Mouse (Mus musculus): ENCODE measurements around the gene Myom1. TPM values are rescaled to one million over a fixed set of nuclear protein-coding genes. Genes with fewer than 3 reads are reported as not detected.

Myom1 gene
- polyA plus RNA-seq, 1 experiment from 2014 or later: 4.7 TPM

- 92% methylated on average over 8 of the region's 8 CpGs for WGBS
- no peaks in the 10 kb centered on the region for H3K27me3 ChIP-seq (ENCODE audit: control insufficient read depth, insufficient read depth, low read length)
These were observed 46.9 kb downstream of the Myom1 start for GRCm38 (mm10) chr17:71049292-71049691.

GRCm38 (mm10) chr17:71053134-71053708, 50.8 kb downstream of the Myom1 start:
- H3K4me2 ChIP-seq (ENCODE audit: low read depth): no peak overlapping the region
- ATAC-seq (ENCODE audit: insufficient read depth, low FRiP score, low TSS enrichment): no peak
- whole genome bisulfite sequencing: 86% methylated on average over 6 of the region's 6 CpGs

More at GRCm38 (mm10) chr17:71049292-71049691, 46.9 kb downstream of the Myom1 start:
- H3K4me1 ChIP-seq (ENCODE audit: control insufficient read depth, insufficient read depth, low read length): no peaks in the 10 kb centered on the region
- no peak overlapping the region for H3K9ac ChIP-seq (ENCODE audit: low read length)
- no peak overlapping the region for H3K27ac ChIP-seq (ENCODE audit: low read depth, low read length)
- H3K4me2 ChIP-seq (ENCODE audit: low read depth): no peak overlapping the region
- no peak for ATAC-seq (ENCODE audit: insufficient read depth, low FRiP score, low TSS enrichment)
- no peaks in the 10 kb centered on the region for H3K9me3 ChIP-seq (ENCODE audit: control insufficient read depth, low read length)
- no peak for DNase-seq (ENCODE audit: low spot score)
- H3K4me3 ChIP-seq (ENCODE audit: low read depth, low read length): no peak overlapping the region
- H3K36me3 ChIP-seq (ENCODE audit: control insufficient read depth, insufficient read depth, low read length): no peaks in the 10 kb centered on the region

GRCm38 (mm10) chr17:71055203-71055894, 52.9 kb downstream of the Myom1 start:
- Histone ChIP-seq H3K4me1 (ENCODE audit: control insufficient read depth, insufficient read depth, low read length) (0 out of 2 replicates have a peak, but pooled peaks cover 2% of the 10 kb centered on the region), H3K36me3 (ENCODE audit: control insufficient read depth, insufficient read depth, low read length) (no peaks in the 10 kb centered on the region), H3K27me3 (ENCODE audit: control insufficient read depth, insufficient read depth, low read length) (no peaks in the 10 kb centered on the region), H3K9me3 (ENCODE audit: control insufficient read depth, low read length) (no peaks in the 10 kb centered on the region), H3K4me3 (ENCODE audit: low read depth, low read length) (no peak overlapping the region), H3K4me2 (ENCODE audit: low read depth) (no peak overlapping the region), H3K27ac (ENCODE audit: low read depth, low read length) (no peak overlapping the region), H3K9ac (ENCODE audit: low read length) (no peak overlapping the region)
- DNase-seq (ENCODE audit: low spot score) (no peak), ATAC-seq (ENCODE audit: insufficient read depth, low FRiP score, low TSS enrichment) (no peak)
- 87% methylated on average over 8 of the region's 8 CpGs for WGBS

More at GRCm38 (mm10) chr17:71053134-71053708, 50.8 kb downstream of the Myom1 start:
- Histone ChIP-seq H3K36me3 (ENCODE audit: control insufficient read depth, insufficient read depth, low read length) (no peaks in the 10 kb centered on the region), H3K27ac (ENCODE audit: low read depth, low read length) (no peak overlapping the region), H3K9ac (ENCODE audit: low read length) (no peak overlapping the region), H3K4me3 (ENCODE audit: low read depth, low read length) (no peak overlapping the region), H3K27me3 (ENCODE audit: control insufficient read depth, insufficient read depth, low read length) (no peaks in the 10 kb centered on the region), H3K4me1 (ENCODE audit: control insufficient read depth, insufficient read depth, low read length) (0 out of 2 replicates have a peak, but pooled peaks cover 2% of the 10 kb centered on the region), H3K9me3 (ENCODE audit: control insufficient read depth, low read length) (no peaks in the 10 kb centered on the region)
- no peak for DNase-seq (ENCODE audit: low spot score)

GRCm38 (mm10) chr17:71056405-71056804, 54.0 kb downstream of the Myom1 start:
- no peak for ATAC-seq (ENCODE audit: insufficient read depth, low FRiP score, low TSS enrichment)

GRCm38 (mm10) chr17:71057758-71058157, 55.3 kb downstream of the Myom1 start:
- no peak for ATAC-seq (ENCODE audit: insufficient read depth, low FRiP score, low TSS enrichment)
- H3K4me2 ChIP-seq (ENCODE audit: low read depth): no peak overlapping the region
- WGBS: 74% methylated on average over 3 of the region's 3 CpGs

More at GRCm38 (mm10) chr17:71056405-71056804, 54.0 kb downstream of the Myom1 start:
- Histone ChIP-seq H3K9ac (ENCODE audit: low read length) (no peak overlapping the region), H3K4me3 (ENCODE audit: low read depth, low read length) (no peak overlapping the region), H3K4me1 (ENCODE audit: control insufficient read depth, insufficient read depth, low read length) (0 out of 2 replicates have a peak, but pooled peaks cover 2% of the 10 kb centered on the region), H3K4me2 (ENCODE audit: low read depth) (no peak overlapping the region), H3K36me3 (ENCODE audit: control insufficient read depth, insufficient read depth, low read length) (no peaks in the 10 kb centered on the region), H3K27ac (ENCODE audit: low read depth, low read length) (no peak overlapping the region), H3K27me3 (ENCODE audit: control insufficient read depth, insufficient read depth, low read length) (no peaks in the 10 kb centered on the region), H3K9me3 (ENCODE audit: control insufficient read depth, low read length) (no peaks in the 10 kb centered on the region)
- WGBS: 79% methylated on average over 7 of the region's 7 CpGs
- no peak for DNase-seq (ENCODE audit: low spot score)

GRCm38 (mm10) chr17:71059213-71059612, 56.8 kb downstream of the Myom1 start:
- no peak for DNase-seq (ENCODE audit: low spot score)
- Histone ChIP-seq H3K4me1 (ENCODE audit: control insufficient read depth, insufficient read depth, low read length) (0 out of 2 replicates have a peak, but pooled peaks cover 2% of the 10 kb centered on the region), H3K27ac (ENCODE audit: low read depth, low read length) (no peak overlapping the region), H3K27me3 (ENCODE audit: control insufficient read depth, insufficient read depth, low read length) (no peaks in the 10 kb centered on the region), H3K4me3 (ENCODE audit: low read depth, low read length) (no peak overlapping the region), H3K9ac (ENCODE audit: low read length) (no peak overlapping the region), H3K9me3 (ENCODE audit: control insufficient read depth, low read length) (no peaks in the 10 kb centered on the region), H3K36me3 (ENCODE audit: control insufficient read depth, insufficient read depth, low read length) (no peaks in the 10 kb centered on the region), H3K4me2 (ENCODE audit: low read depth) (no peak overlapping the region)
- no peak for ATAC-seq (ENCODE audit: insufficient read depth, low FRiP score, low TSS enrichment)
- WGBS: 93% methylated on average over 3 of the region's 3 CpGs

More at GRCm38 (mm10) chr17:71057758-71058157, 55.3 kb downstream of the Myom1 start:
- no peaks in the 10 kb centered on the region for H3K36me3 ChIP-seq (ENCODE audit: control insufficient read depth, insufficient read depth, low read length)
- H3K9ac ChIP-seq (ENCODE audit: low read length): no peak overlapping the region
- no peak overlapping the region for H3K27ac ChIP-seq (ENCODE audit: low read depth, low read length)
- no peaks in the 10 kb centered on the region for H3K27me3 ChIP-seq (ENCODE audit: control insufficient read depth, insufficient read depth, low read length)
- H3K9me3 ChIP-seq (ENCODE audit: control insufficient read depth, low read length): no peaks in the 10 kb centered on the region
- no peak overlapping the region for H3K4me3 ChIP-seq (ENCODE audit: low read depth, low read length)
- H3K4me1 ChIP-seq (ENCODE audit: control insufficient read depth, insufficient read depth, low read length): 0 out of 2 replicates have a peak, but pooled peaks cover 2% of the 10 kb centered on the region
- DNase-seq (ENCODE audit: low spot score): no peak

- H3K9ac ChIP-seq (ENCODE audit: low read length): no peak overlapping the region
- DNase-seq (ENCODE audit: low spot score) (no peak), ATAC-seq (ENCODE audit: insufficient read depth, low FRiP score, low TSS enrichment) (no peak)
- H3K27me3 ChIP-seq (ENCODE audit: control insufficient read depth, insufficient read depth, low read length): no peaks in the 10 kb centered on the region
- H3K36me3 ChIP-seq (ENCODE audit: control insufficient read depth, insufficient read depth, low read length): no peaks in the 10 kb centered on the region
- 0 out of 2 replicates have a peak, but pooled peaks cover 2% of the 10 kb centered on the region for H3K4me1 ChIP-seq (ENCODE audit: control insufficient read depth, insufficient read depth, low read length)
- 59% methylated on average over 5 of the region's 5 CpGs for WGBS
- no peak overlapping the region for H3K27ac ChIP-seq (ENCODE audit: low read depth, low read length)
- no peak overlapping the region for H3K4me2 ChIP-seq (ENCODE audit: low read depth)
- H3K9me3 ChIP-seq (ENCODE audit: control insufficient read depth, low read length): no peaks in the 10 kb centered on the region
- H3K4me3 ChIP-seq (ENCODE audit: low read depth, low read length): no peak overlapping the region
These were observed 59.7 kb downstream of the Myom1 start for GRCm38 (mm10) chr17:71062049-71062560.

GRCm38 (mm10) chr17:71062870-71063602, 60.6 kb downstream of the Myom1 start:
- Histone ChIP-seq H3K27ac (ENCODE audit: low read depth, low read length) (no peak overlapping the region), H3K4me1 (ENCODE audit: control insufficient read depth, insufficient read depth, low read length) (no peaks in the 10 kb centered on the region), H3K4me3 (ENCODE audit: low read depth, low read length) (no peak overlapping the region), H3K36me3 (ENCODE audit: control insufficient read depth, insufficient read depth, low read length) (no peaks in the 10 kb centered on the region), H3K9ac (ENCODE audit: low read length) (no peak overlapping the region), H3K9me3 (ENCODE audit: control insufficient read depth, low read length) (no peaks in the 10 kb centered on the region), H3K4me2 (ENCODE audit: low read depth) (no peak overlapping the region), H3K27me3 (ENCODE audit: control insufficient read depth, insufficient read depth, low read length) (no peaks in the 10 kb centered on the region)
- DNase-seq (ENCODE audit: low spot score): no peak
- no peak for ATAC-seq (ENCODE audit: insufficient read depth, low FRiP score, low TSS enrichment)
- WGBS: 70% methylated on average over 13 of the region's 13 CpGs
